Mouse (Mus musculus): Measurements from ENCODE around the gene Urb1.

DNA sequence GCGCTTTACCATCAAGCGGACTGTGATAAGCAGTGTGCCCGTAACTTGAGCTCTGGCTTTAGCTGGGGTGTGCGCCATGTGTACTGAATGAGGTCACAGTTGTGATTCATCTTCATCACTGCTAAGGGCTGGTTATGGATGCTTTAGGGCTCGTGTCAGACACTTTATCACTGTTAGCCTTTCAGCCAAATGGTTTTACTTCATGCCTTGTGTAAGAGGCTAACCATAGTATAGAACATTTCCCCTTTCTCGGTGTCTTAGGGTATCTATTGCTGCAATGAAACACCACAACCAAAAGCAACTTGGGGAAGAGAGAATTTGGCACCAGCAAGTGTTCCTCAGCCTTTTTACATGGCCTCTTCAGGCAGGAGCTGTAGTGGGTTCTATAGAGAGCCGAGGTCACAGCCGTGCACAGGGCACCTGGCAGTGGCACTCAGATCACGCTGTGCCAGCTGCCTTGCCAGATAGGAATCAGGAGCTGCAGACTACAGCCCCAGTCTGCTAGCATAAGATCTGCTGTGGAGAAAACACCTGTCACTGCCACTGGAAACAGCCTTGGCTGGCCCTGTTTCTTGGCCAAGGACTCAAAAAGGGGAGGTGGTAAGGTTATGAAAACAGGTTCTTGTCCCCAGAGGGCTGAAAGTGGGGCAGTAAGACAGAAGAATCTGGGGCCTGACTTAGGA is 44.9 kb downstream of the Urb1 start:
- TF ChIP-seq CTCF (IDR thresholded peaks at IDR 0.05; ENCODE audit: borderline replicate concordance, extremely low read depth, insufficient read depth, insufficient read length) (no peak), POLR2A (IDR thresholded peaks at IDR 0.05; ENCODE audit: borderline replicate concordance, extremely low read depth, insufficient read depth, insufficient read length, poor library complexity, severe bottlenecking) (no peak)
